Mouse (Mus musculus) kidney, postnatal 25 days (tissue): Measurements from ENCODE around the gene Pou6f2.

Experiments
- DNase-seq, 2 experiments: peaks; one replicate each; pipeline ENCODE4 v3.0.0; 2021; ENCODE audit warnings: mixed read lengths in 2 of 2

Gene Pou6f2

DNA sequence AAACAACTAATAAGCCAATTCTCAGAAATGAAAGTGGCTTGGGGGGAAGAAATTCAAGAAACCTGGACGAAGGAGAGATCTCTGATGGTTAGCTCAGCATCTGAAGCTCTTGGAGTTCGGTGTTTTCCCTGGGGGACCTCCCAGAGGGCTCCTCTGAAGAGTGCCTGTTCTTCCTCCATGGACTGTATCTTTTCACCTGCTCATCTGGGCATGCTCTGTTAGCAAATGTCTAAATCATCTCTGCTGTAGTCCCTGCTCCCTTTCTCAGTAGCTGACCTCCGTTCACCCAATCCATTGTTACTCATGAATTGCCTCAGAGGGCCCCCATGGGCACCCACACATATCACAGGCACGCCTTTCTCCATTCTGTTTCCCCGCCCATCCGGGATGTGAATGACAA lies at the start of gene Pou6f2:
Gene Pou6f2, minus strand, starts transcription at position 101 of the 400 bp plus-strand sequence.
- no peak for DNase-seq

DNA sequence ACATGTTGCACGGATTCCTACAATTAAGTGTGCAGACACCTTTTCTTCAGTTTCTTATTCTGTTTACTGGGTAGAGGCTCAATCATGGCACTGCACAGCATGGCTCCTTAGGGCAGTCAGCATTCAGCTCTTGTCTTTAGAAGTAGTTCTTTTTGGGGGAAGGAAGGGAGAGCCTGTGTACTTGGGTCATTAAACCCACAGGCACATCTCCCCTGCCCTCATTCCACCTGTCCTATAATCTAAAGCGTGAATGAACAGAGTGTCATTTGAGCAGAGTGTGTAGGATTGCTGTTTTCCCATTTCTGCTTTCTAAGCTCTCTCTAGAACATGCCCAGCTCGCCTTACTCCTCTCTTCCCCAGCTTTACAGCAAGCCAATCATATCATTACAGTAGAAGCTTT lies 42.4 kb upstream of the Pou6f2 start:
- DNase-seq = no peak

DNA sequence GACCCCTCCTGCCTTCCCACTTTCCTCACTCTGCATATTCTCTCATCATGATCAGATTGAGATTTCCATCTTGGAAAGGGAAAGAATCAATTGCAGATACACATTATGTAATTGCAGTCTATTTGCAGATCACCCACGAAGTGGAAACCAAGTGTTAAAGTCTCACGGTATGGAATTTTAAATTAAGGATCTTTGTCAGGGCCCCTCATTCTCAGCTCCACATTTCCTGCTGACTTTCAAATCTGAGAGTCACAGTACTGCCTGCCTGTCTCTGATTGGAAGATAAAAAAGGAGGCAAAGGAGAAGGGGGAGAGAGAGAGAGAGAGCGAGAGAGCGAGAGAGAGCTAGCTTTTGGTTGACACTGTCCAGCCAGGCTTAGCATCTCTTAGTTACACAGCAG lies 9.8 kb downstream of the Pou6f2 start:
- no peak for DNase-seq

DNA sequence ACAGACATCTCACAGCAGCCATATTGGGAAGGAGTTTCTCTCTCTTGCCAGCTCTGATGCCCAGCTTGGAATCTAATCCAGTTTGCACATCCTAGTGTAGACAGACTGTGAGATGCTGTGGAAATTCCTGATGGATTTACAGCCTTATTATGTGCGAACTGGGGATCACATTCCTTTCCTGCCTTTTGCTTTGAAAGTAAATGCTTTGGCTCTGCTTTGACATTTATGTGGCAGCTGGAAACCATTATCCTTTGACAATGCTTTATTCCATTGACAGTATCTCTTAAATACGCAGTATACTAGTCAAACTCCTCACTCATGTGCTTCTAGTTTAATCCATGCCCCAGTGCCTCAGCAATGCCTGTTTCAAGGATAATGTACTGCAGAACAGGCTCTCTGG lies 34.1 kb downstream of the Pou6f2 start:
- no peak for DNase-seq

DNA sequence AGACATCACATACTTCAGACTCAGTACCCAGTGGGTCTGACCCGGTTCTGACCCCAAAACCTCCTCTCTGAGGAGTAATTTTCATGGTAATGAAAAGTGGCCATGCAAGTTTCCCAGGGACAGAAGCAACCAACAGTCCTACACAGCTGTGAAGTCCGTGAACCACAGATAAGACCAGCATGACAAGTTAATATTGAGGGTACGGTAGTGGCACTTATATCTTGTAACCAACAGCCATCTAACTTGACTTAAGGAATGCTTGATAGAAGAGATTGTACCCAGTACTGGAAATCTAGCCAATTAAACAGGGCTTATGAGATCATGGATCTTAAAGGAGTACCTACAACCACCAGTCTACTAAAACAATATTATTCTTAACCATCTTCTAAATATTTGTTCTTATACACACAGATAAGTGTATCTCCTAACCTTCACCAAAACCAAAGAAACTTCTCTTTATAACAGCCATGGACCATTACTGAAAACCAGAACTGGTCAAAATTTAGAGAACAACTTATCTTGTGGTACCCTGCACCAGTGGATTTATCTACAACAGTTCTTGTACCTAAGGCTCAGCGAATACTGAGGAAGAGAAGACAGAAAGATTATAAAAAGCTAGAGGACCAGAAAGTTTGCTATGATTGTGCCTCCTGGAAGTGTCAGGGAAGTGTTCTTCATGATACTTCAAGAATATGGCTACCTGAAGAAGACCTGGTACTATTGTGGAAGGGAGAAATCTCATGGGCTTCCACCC lies 52.7 kb downstream of the Pou6f2 start:
- no peak for DNase-seq

DNA sequence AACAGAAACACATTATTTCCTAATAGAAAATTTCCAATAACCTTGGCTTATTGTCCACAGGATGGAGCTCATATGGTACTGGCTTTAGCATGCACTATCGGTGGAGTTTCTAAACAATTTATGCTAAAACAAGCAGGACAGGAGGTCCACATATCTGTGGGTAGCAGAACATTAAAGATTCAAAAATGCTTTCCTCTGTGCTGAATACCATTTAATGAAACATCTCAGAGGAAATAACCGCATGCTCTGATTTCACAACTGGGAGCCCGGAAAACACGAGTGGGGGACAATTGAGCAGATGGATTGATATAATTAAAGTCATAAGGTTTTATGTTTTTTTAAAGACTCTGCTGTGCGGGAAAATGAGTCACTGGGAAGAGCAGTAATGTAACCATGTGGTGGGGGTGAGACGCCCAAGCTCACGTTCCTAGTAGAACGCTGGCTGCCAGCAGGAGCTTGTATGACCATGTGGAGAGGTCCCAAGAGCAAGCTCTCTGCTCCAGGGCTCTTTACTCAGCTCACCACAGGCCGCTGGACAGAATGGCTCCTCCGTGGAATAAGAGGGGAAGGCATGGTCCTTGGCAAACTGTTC lies 58.5 kb downstream of the Pou6f2 start:
- DNase-seq = no peak

DNA sequence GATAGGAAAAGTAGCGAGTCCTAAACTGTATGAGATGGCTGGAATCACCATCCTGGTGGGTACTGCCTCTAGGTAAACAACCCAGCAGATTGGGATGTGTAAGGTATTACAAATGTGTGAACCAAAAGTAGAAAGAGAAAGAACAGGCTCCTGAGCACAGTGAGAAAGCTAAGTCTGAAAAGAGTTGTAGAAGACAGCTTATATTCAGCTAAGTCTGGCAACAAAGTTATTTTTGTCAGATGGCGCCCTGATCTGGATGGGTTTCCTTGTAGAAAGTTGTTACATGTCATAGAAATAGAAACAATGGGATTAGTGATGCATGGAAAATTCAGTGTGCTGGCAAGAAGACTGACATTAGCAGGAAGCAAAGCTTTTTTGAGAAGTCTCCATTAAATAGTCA lies 59.5 kb downstream of the Pou6f2 start:
- no peak for DNase-seq

DNA sequence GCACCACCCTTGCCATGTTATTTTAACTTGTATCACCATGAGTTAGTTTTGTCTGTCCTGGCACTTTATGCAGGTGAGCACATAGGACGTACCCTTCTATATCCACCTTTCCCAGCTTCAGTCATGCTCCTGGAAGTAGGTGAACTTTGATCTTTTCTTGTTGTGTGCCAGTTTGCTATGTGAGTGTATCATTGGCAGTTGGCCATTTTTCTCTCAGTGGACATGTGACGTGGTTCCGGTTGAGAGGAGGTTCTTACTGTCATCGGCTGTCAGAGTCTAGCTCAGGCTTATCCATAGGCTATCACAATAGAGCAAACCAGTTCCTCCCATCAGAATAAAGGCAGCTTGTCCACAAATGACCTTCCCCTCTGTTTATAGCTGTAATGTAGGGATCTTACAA lies 63.5 kb downstream of the Pou6f2 start:
- peak in 1 of 2 experiments; percentile 7 for DNase-seq

DNA sequence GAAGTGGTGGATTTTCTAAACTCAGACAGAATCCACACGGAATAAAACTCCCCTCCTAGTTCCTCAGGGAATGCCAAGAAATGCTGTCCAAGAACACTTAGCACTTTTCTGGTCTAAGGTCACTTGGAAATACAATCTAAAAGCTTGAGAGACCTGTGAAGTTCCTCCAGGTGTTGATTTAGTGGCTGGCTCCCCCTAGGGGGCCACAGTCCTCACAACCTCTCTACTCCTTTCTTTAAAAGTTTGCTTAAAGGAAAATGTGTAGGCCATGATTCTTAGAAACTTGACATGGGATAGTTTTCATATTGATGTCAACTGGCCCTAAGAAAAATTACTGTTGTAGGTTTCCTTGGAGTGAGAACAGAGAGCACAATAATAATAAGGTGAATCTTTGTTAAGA lies 64.9 kb downstream of the Pou6f2 start:
- no peak for DNase-seq

DNA sequence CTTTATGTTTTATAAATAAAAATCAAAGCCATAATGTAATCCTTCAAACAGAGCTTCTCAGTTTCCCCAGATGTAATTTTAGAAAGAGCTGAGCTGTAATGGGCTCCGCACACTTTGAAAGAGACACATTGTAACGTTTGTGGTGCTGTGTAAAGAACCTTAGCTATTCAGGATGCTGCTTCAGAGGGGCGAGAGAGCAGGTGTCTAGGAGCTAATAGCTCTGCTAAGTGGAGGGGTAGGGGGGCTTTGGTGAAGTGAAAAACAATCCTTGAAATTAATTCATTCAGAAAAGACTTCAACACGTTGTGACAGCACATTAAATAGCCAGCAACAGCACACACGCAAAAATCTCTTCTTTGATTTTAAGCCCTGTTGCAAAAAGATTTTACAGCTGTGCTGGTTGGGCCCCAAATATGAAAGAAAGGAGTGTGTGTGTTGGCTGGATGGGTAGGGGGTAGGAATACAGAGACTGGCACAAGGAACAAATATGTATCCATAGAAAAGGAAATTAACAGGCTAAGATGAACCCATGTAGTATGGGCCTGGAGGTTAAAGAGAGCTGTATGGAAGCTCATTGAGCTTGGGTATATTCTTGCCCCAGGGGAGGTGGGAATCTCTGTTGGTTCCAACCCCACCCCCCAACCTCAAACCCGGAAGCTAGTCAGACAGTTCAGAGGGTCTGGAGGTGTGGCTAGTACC lies 73.4 kb downstream of the Pou6f2 start:
- DNase-seq = no peak

DNA sequence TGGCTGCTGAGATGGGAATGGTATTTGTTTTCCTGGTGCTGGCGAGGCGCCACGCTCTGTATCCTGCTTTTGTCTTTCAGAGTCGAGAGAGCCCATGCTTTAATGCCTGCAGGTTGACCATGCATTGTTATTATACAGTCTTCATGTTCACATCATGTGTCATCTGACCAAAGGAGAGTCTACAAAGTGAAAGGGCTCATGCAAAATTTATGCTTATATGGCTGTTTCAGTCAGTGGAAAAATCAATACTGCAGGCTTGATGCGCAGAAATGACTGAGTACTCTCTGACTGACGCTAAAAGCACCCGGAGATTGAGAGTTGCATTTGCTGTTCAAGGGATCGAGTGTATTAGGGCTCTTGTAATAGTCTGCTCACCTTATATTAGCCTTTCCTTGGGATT lies 74.1 kb downstream of the Pou6f2 start:
- DNase-seq = no peak

DNA sequence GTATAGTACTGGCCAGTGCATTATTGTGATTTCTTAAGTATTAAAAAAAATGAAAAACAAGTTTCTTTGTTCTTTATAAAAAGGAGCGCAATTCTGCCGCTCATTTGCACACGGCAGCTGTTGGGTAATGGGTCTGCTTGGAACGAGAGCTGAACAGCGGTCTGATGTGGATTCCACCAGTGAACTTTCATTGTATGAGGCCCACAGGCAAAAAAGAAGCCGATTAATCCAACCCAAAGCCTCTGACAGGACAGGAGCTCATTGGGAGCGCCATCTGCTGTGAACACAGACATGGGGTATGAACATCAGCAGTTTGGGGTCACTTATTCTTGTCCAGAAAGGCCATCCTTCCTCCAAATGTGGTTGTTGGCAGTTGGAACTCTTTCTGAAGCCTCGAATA lies 84.9 kb downstream of the Pou6f2 start:
- DNase-seq = no peak

DNA sequence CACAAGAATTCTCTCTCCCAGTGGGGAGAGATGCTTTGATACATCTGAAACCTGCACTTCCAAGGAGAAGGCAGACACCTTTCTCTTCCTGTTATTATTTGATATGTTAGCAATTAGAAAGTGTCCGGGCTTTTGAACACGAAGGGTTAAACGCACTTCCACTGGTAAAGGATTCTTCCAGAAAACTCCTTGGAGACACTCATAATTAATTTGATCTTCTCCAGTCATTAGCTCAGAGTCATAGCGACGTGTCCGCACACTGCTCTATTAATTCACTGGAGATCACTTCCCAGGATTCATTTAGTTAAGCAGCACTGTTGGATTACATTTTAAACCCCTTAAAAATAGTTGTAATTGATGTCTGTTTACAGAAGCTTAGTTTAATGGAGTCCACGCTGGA lies 88.5 kb downstream of the Pou6f2 start:
- no peak for DNase-seq

DNA sequence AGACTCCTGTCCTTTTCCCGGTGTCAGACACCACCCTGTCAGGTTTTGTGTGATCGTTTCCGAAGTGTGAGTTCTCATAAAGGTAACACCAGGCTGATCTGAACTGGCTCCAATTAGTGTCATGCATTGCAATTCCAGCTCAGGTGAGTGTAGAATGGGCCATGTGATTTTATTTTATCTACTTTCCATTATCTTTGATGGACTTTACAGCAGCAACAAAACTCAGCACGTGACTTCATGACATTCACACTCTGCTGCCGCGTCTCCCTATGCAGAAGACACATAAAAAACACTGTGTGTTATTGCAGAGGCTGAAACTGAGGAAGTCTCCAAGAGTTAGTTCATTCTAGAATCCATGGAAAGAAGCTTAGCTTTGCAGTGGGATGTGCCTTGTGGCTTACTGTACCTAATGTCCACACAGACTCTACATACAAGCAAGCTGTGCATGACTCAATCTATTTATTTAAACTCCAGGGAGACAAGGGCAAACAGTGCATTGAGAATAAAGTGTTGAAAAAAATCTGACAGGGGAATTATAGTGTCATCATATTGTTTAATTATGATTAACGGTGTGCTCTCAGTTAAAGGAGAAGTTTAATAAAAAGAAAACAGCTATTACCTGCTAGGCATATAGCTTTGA lies 90.9 kb downstream of the Pou6f2 start:
- no peak for DNase-seq

DNA sequence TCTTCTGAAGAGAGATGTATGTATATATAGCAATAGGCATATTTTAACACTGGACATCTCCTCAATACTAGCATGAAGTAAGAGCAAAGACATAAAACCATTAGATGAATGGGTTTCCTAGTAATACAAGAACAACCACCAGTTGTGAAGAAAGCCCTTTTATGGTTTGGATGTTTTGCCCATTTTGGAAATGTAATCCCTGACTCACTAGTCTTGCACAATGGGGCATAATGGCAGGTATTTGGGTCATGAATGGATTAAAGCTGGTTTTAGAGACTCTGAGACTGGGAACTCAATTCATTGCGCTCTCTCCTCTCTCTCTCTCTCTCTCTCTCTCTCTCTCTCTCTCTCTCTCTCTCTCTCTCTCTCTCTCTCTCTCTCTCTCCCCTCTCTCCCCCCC lies 97.5 kb downstream of the Pou6f2 start:
- no peak for DNase-seq

DNA sequence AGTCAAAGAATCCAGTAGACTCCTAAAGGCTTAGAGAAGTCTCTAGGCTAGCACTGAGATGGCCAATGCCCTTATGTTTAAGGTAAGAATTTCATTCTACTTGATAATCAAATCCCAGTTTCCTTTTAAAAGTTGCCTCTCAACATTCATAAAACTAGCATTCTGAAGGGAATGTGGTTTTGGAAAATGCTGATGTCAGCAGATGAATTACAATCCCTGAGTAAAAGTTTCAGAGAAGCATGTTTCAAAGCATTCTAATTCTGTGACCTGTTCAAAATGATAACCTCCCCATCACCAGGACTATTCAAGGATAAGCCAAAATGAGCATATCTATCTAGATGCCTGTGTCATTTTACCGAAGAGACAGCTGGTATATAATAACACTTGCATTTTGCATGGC lies 104.0 kb downstream of the Pou6f2 start:
- DNase-seq = no peak

DNA sequence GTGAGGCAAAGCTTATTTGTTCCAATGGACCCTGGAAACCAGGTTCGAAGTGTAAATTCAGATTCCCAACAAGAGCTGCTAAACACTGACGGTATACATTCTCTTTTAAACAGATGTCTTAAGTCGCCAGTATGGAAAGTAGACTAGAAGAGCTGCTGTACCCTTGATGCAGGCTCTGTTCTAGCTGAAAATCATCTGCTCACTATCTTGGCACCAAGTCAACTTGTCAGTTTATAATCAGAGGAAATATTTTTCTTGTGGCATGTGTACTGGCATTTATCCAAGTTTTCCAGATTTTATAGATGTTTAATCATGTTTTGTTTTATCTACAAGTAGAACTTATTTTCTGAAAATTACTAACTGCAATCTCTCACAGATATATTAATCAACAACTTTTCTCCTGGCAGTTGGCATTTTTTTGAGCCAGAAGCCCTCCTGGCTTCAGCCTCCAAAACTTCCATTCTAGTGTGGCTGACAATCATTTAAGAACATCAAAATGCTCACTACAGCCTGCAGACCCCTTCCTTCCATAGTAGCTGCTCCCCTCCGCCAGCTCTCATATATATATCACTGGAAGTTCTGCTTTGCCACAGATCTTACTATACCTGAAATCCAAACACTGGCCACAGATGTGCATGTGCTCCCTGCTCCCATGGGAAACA lies 107.1 kb downstream of the Pou6f2 start:
- no peak for DNase-seq

DNA sequence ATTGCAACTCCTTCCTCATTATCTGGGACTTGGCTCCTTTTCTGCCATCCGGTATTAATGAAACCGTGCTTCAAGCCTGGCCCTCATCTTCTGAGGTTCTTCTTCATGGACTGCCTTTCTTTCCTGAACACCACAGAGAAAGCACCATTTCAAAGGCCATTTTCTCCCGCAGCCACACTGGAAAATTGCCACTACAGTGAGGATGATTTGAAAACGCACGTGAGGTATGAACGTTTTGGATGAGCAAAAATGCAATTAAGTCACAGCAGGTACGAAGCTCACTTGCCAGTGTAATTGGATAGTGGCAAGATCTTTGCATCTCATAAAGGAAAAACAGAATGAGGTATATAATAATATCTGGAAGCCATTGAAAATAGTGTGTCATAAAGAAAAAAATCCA lies 110.0 kb downstream of the Pou6f2 start:
- DNase-seq = no peak

DNA sequence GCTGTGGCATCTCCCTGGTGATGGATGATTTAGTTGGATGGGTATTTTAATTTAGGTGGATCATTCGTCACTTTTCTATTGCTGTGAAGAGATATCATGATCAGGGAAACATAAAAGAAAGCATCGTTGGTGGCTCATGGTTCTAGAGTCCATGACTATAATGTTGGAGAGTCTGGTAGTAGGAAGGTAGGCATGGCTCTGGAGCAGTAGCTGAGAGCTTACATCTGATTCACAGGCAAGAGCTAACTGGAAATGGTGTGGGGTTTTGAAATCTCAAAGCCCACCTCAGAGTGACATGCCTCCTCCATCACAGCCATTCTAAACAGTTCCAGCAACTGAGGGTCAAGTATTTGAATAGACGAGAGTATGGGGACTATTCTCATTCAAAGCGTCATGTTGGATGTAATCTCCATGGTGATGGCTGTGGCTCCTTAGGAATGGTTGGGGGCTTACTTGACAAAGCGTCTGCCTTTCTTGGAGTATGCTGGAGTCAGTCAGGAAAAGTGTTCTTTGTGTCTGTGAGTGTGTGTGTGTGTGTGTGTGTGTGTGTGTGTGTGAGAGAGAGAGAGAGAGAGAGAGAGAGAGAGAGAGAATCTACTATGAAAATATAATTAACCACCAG lies 115.0 kb downstream of the Pou6f2 start:
- DNase-seq = no peak

DNA sequence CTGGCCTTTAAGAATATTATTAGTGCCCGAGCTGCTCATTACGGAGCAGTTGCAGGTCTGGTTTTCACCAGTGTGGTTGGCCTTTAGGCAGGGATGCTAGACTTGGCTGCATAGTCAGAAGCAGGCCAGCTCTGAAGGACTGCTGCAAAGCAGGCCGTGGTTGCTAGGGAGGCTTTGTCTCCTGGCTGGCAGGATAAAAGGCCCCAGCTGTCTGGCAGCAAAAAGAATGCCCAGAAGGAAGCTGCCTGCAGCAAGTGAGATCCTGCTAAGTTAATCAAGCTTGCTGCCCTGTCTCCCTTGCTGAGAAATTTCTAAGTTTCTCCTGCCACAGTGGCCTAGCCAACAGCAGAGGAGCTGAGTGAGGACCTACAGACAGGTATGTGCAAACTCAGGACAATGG lies 116.4 kb downstream of the Pou6f2 start:
- no peak for DNase-seq

DNA sequence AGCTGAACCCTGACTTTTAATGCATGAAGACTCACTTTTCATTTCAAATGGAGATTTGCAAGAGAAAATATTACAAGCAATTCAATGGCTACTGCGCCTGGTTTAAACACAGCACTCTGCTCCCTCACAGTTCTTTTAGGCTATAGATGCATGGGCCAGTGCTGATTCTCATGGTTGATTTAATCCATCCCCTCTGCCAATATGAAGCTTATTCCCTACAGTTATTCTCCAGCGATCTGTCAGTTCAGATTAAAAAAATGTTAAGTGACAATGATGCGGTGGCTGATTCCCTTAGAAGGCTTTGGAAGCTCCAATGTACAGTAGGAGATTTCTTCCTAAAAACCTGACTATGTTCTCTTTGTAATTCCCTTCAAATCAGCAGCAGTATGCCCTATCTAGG lies 144.4 kb downstream of the Pou6f2 start:
- no peak for DNase-seq

DNA sequence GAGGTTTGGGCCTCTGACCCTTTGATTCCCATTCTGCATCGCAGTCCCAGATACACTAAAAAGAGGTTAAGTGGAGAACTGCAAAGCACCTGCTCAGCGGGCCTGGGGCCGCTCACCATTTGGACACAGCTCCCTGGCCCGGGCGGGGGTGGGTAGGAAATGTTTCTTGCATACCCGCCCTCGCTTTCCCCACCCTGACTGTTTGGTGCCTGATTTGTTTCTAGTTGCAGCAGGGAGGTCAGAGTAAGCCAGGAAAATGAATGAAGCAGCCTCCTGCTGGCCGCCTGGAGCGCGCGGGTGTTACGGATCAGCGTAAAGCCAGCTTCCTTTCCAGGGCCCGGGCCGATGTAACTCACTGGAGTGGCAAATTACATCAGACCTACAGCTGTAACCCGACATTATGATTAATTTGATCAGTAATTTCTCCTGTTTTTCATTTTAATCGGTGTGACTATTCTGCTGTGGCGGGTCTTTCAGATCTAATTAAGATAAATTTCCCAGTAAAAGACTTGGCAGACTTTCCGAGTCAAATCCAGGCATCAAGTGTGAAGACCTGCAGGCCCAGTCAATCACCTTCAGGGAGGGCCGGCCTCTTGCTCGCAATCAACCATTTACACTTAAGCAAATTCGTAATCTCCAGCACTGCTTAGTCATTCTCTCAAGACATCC lies 178.8 kb downstream of the Pou6f2 start:
- peak; percentile 9 to 49 for DNase-seq
